Mouse (Mus musculus) kidney, postnatal 0 days (tissue): Measurements from ENCODE around the gene Carf. TPM values are rescaled to one million over a fixed set of nuclear protein-coding genes. Genes with fewer than 3 reads are reported as not detected.

Source experiments
- ATAC-seq: fragments of 200-750 bp; cut with Nextera tagmentation; replicated peaks from 2 replicates; pipeline ENCODE4 v1.8.0; 2017; ENCODE audit warnings: low read depth, moderate number of reproducible peaks, moderate TSS enrichment, moderate library complexity; ENCODE audit not compliant: low FRiP score
- DNase-seq: peaks from one replicate; pipeline ENCODE4 v3.0.0-alpha.2; 2016; ENCODE audit warnings: low spot score
- H3K27ac ChIP-seq: fragments of 300-500 bp; sonication (generic); 2 replicates; pipeline ENCODE4 v1.5.1; 2014; ENCODE audit warnings: mild to moderate bottlenecking
- H3K27me3 ChIP-seq: fragments of 300-500 bp; sonication (generic); 2 replicates; pipeline ENCODE4 v1.6.1; 2014; ENCODE audit warnings: low read length, mixed read lengths; ENCODE audit not compliant: insufficient read depth
- H3K36me3 ChIP-seq: fragments of 300-500 bp; sonication (generic); 2 replicates; pipeline ENCODE4 v1.6.1; 2014; ENCODE audit warnings: low read length, mixed read lengths; ENCODE audit not compliant: insufficient read depth
- H3K4me1 ChIP-seq: fragments of 300-500 bp; sonication (generic); replicated peaks from 2 replicates; pipeline ENCODE4 v1.6.1; 2014; ENCODE audit warnings: antibody characterized with exemption, low read length, mixed read lengths; ENCODE audit not compliant: insufficient read depth
- H3K4me2 ChIP-seq: fragments of 300-500 bp; sonication (generic); 2 replicates; pipeline ENCODE4 v1.6.1; 2014; ENCODE audit warnings: mild to moderate bottlenecking, low read length, moderate library complexity, mixed read lengths
- H3K4me3 ChIP-seq: fragments of 300-500 bp; sonication (generic); replicated peaks from 2 replicates; pipeline ENCODE4 v1.5.1; 2014; ENCODE audit warnings: low read depth, low read length
- H3K9ac ChIP-seq: fragments of 300-500 bp; sonication (generic); 2 replicates; pipeline ENCODE4 v1.6.1; 2014; ENCODE audit warnings: low read depth, low read length
- H3K9me3 ChIP-seq: fragments of 300-500 bp; sonication (generic); replicated peaks from 2 replicates; pipeline ENCODE4 v1.6.1; 2016; ENCODE audit warnings: low read length, inconsistent platforms, mixed read lengths
- CTCF ChIP-seq: IDR thresholded peaks from 2 replicates; pipeline ENCODE4 v1.5.1; 2016; ENCODE audit warnings: antibody characterized with exemption, low read depth, mild to moderate bottlenecking, moderate library complexity
- WGBS: fragments of 180-500 bp; shearing (Covaris S2); extraction: QIAGEN DNeasy Blood & Tissue Kit; methylation state at CpG from one replicate; pipeline ENCODE4 v1.1.7; 2014; 5-methylcytosine and 5-hydroxymethylcytosine counted together
- polyA plus RNA-seq: library from polyadenylated mRNA; unstranded; fragments of >200 nt; fragmentation: Nextera tagmentation; extraction: Ambion mirVana; gene quantifications from 2 replicates; pipeline ENCODE4 v1.2.1, GENCODE M21; 2015

Carf gene
- polyA plus RNA-seq, 1 experiment from 2014 or later = 4.6 TPM

- Histone ChIP-seq H3K4me2 (no peak overlapping the region), H3K9ac (no peak overlapping the region), H3K36me3 (peaks cover 20% of the 10 kb centered on the region; the same call in 1 of the 2 replicates), H3K4me1 (no peaks in the 10 kb centered on the region), H3K9me3 (no peaks in the 10 kb centered on the region), H3K4me3 (no peak overlapping the region), H3K27ac (no peak overlapping the region), H3K27me3 (no peaks in the 10 kb centered on the region)
- no peak for TF ChIP-seq CTCF
- ATAC-seq (no peak), DNase-seq (no peak)
- WGBS = 71% methylated on average over 6 of the region's 6 CpGs
Observed at GRCm38 (mm10) chr1:60076411-60076810, 21.6 kb upstream of the Carf start.

- peak; percentile 24 for DNase-seq
- WGBS = 4% methylated on average over 13 of the region's 13 CpGs
Observed at GRCm38 (mm10) chr1:60096572-60097276, 1.3 kb upstream of the Carf start.

DNA sequence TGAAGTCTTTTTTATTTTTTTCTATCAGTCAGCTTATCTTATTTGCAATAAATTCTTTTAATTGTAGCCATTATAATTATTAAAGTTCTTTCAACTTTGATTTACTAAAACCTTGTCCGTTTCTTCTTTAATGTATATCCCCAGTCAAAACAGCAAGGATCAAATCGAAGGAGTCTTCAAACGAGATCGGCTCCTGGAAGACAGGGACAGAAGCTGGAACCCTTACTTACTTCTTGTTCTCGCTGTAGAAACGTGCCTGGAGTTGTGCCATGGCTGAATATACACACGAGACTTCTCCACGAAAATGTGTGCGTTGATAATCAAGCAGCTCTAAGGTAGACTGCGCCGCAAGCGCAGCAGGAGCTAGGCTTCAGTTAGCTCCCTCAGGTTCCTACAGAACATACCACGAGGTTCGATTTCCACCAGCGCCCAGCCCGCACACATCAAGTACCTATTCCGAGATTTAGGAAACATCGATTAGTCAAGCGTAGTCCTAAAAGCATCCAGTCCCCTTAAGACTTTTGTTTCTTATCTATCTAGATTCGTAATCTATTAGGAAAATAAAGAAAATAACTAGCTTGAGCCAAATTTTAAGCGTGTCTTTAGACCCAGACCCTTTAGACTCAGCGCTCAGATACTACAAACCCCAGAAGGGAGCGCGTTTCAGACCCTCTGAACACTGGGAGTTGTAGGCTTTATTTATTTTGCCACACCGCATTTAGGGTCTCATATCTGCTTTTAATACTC, 597 bp upstream of the Carf start:
- no peak for TF ChIP-seq CTCF
- ATAC-seq (peak; percentile 79), DNase-seq (peak; percentile 90)
- Histone ChIP-seq H3K4me3 (peak overlapping the region; percentile 94), H3K4me1 (no peaks in the 10 kb centered on the region), H3K27ac (peak overlapping the region; percentile 97), H3K36me3 (peaks cover 4% of the 10 kb centered on the region; the same call in 1 of the 2 replicates), H3K27me3 (no peaks in the 10 kb centered on the region), H3K9ac (peak overlapping the region; percentile 96), H3K9me3 (no peaks in the 10 kb centered on the region), H3K4me2 (peak overlapping the region; percentile 85)
- under 1% methylated on average over 25 of the region's 25 CpGs for WGBS

More at GRCm38 (mm10) chr1:60096572-60097276, 1.3 kb upstream of the Carf start:
- Histone ChIP-seq H3K9ac (peak overlapping the region; percentile 96), H3K4me3 (peak overlapping the region; percentile 94), H3K4me1 (no peaks in the 10 kb centered on the region), H3K27ac (no peak overlapping the region), H3K4me2 (peak overlapping the region; percentile 85), H3K27me3 (no peaks in the 10 kb centered on the region), H3K9me3 (no peaks in the 10 kb centered on the region), H3K36me3 (peaks cover 6% of the 10 kb centered on the region; the same call in 1 of the 2 replicates)
- ATAC-seq = no peak
- no peak for TF ChIP-seq CTCF

GRCm38 (mm10) chr1:60098839-60099238, 792 bp downstream of the Carf start:
- H3K4me3 ChIP-seq = peak overlapping the region; percentile 94
- H3K4me2 ChIP-seq = peak overlapping the region; percentile 85
- H3K27me3 ChIP-seq = no peaks in the 10 kb centered on the region
- WGBS = 12% methylated on average over 9 of the region's 9 CpGs
- H3K9ac ChIP-seq = peak overlapping the region; percentile 96
- no peaks in the 10 kb centered on the region for H3K4me1 ChIP-seq
- no peak for ATAC-seq
- H3K27ac ChIP-seq = peak overlapping the region; percentile 97
- DNase-seq = peak; percentile 27
- H3K36me3 ChIP-seq = peaks cover 4% of the 10 kb centered on the region; the same call in 1 of the 2 replicates
- no peaks in the 10 kb centered on the region for H3K9me3 ChIP-seq
- TF ChIP-seq CTCF = no peak

DNA sequence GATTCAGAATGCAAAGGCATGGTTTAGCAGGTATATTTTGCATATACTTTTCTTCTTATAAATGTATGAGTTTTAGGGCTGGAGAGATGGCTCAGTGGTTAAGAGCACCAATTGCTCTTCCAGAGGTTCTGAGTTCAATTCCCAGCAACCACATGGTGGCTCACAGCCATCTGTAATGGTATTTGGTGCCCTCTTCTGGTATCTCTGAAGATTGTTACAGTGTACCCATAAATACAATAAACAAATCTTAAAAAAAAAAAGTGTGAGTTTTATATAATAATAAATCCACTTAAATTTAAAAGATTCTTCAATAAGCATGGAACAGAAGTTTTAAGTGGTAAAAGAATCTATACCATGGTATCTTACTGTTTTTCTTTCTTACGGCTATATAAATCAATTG, 6.5 kb downstream of the Carf start:
- Histone ChIP-seq H3K4me1 (no peaks in the 10 kb centered on the region), H3K36me3 (0 out of 2 replicates have a peak, but pooled peaks cover 3% of the 10 kb centered on the region), H3K4me3 (no peak overlapping the region), H3K27ac (no peak overlapping the region), H3K9me3 (no peaks in the 10 kb centered on the region), H3K27me3 (no peaks in the 10 kb centered on the region), H3K9ac (no peak overlapping the region), H3K4me2 (no peak overlapping the region)
- TF ChIP-seq CTCF = peak; percentile 33
- ATAC-seq = no peak
- 100% methylated on average over 1 of the region's 1 CpGs for WGBS
- DNase-seq = no peak

DNA sequence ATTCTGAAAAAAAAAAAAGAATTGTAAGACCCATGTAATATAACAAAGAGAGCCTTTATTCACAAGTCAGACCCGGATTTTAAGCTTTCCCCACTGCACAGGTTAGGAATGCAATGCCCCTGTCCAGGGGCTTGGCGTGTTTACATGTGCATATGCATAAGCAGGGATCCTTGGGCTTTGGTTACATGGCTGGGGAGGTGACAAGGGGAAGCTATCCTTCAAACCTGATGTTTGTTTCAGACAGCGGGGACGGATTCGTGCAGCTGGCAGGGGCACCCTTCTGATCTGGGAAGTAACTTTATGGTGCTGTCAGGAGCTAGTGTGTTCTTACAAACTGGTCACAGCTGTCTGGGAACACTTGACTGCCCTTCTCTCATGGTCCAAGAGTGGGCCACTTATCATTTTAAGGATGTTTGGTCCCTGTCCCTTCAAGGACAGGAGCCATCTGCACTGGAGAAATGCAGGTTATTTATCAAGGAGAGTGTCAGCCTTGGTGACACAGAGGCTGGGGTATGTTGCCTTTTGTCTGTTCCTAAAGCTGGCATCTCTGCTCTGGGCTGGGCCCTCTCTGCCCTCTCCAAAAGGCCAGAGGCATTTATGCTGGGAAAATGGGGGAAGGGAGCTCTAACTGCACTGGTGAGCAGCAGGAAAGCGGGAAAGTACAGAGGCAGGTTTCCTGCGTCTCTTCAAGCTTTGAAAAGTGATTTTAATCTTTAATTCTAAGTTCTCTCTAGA, 19.8 kb downstream of the Carf start:
- WGBS = 33% methylated on average over 7 of the region's 7 CpGs
- DNase-seq = peak; percentile 68
- H3K4me1 ChIP-seq = no peaks in the 10 kb centered on the region
- H3K9ac ChIP-seq = no peak overlapping the region
- H3K27ac ChIP-seq = no peak overlapping the region
- H3K9me3 ChIP-seq = no peaks in the 10 kb centered on the region
- no peaks in the 10 kb centered on the region for H3K36me3 ChIP-seq
- no peaks in the 10 kb centered on the region for H3K27me3 ChIP-seq
- H3K4me3 ChIP-seq = no peak overlapping the region
- TF ChIP-seq CTCF = no peak
- ATAC-seq = peak; percentile 63; the same call in 1 of the 2 replicates
- no peak overlapping the region for H3K4me2 ChIP-seq
